Mouse (Mus musculus) MEL (cell line): Measurements from ENCODE around the gene Rin2.

Experiments
- CHD2 ChIP-seq: IDR thresholded peaks from 2 replicates; pipeline ENCODE4 v1.6.1; 2011; ENCODE audit warnings: low read length, improper control_type of control experiment
- CTCF ChIP-seq, 3 experiments: IDR thresholded peaks in 2 of 3; conservative IDR thresholded peaks in 1 of 3; 2 replicates each; pipeline ENCODE4 v1.5.1; 2011 to 2012; ENCODE audit warnings: low read length in 3 of 3, low read depth in 2 of 3, mild to moderate bottlenecking in 2 of 3, improper control_type of control experiment in 1 of 3, inconsistent platforms in 1 of 3, mixed read lengths in 1 of 3, moderate library complexity in 1 of 3; ENCODE audit not compliant: control insufficient read depth in 1 of 3, insufficient read depth in 1 of 3, poor library complexity in 1 of 3, severe bottlenecking in 1 of 3
- E2F4 ChIP-seq: IDR thresholded peaks from 2 replicates; pipeline ENCODE4 v1.6.1; 2011; ENCODE audit warnings: low read depth, low read length, improper control_type of control experiment, borderline replicate concordance
- MAFK ChIP-seq: IDR thresholded peaks from 2 replicates; pipeline ENCODE4 v1.6.1; 2011; ENCODE audit warnings: low read depth, mild to moderate bottlenecking, low read length, improper control_type of control experiment, borderline replicate concordance
- POLR2A ChIP-seq, 2 experiments: IDR thresholded peaks; 2 replicates each; pipeline ENCODE4 v1.6.1; 2011 to 2012; ENCODE audit warnings: low read length in 2 of 2, mild to moderate bottlenecking in 2 of 2, control low read depth in 1 of 2, improper control_type of control experiment in 1 of 2, low read depth in 1 of 2, moderate library complexity in 1 of 2; ENCODE audit not compliant: control insufficient read depth in 1 of 2, insufficient read depth in 1 of 2, poor library complexity in 1 of 2
- USF1 ChIP-seq: IDR thresholded peaks from 2 replicates; pipeline ENCODE4 v1.6.1; 2014; ENCODE audit warnings: low read depth, mild to moderate bottlenecking, inconsistent platforms, low read length, improper control_type of control experiment, moderate library complexity
- ZMIZ1 ChIP-seq: IDR thresholded peaks from 2 replicates; pipeline ENCODE4 v1.6.1; 2012; ENCODE audit warnings: low read depth, mild to moderate bottlenecking, inconsistent platforms, low read length, improper control_type of control experiment, moderate library complexity
- ZNF384 ChIP-seq: IDR thresholded peaks from 2 replicates; pipeline ENCODE4 v1.6.1; 2012; ENCODE audit warnings: low read depth, mild to moderate bottlenecking, inconsistent platforms, low read length, improper control_type of control experiment

DNA sequence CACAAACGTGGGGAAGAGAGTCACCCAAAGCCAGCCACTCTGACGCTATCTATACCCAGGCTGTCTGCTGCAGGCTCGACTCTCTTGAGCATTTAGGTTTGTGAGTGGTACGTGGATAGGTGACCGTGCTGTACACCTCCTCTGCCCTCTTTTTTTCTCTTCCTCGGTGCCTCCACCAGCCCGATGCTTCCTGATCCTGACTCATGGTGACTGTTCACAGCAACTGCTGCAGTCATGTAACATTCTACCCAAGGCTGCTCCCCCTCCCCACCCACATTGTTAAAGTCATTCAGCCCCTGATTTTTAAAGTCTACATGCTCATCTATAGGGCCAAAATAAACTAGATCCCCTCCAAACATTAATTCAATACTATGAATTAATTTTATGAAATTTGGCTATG, 54.4 kb downstream of the Rin2 start:
- TF ChIP-seq USF1, result no peak
- TF ChIP-seq CTCF (IDR thresholded peaks at IDR 0.05 in 2 of 3, conservative IDR thresholded peaks at IDR 0.05 in 1 of 3; ENCODE audit: control insufficient read depth in 1 of 3, insufficient read depth in 1 of 3, low read depth in 2 of 3, low read length in 3 of 3, poor library complexity in 1 of 3, severe bottlenecking in 1 of 3), result no peak
- no peak for TF ChIP-seq ZNF384
- TF ChIP-seq CHD2, result no peak
- TF ChIP-seq POLR2A (IDR thresholded peaks at IDR 0.05; ENCODE audit: control insufficient read depth in 1 of 2, insufficient read depth in 1 of 2, low read depth in 1 of 2, low read length in 2 of 2, poor library complexity in 1 of 2), result no peak
- no peak for TF ChIP-seq ZMIZ1
- TF ChIP-seq E2F4, result no peak
- no peak for TF ChIP-seq MAFK
